16 mouse cellular contexts compared by ENCODE assay signal in genomic region chr13:91824845-91825550, GRCm38 (mm10). TPM values are rescaled to one million over a fixed set of nuclear protein-coding genes. Genes with fewer than 3 reads are reported as not detected.
DNase-seq lines count a peak whose midpoint lies in the region; ATAC-seq and TF ChIP-seq lines count a peak whose summit lies in the region.
"Had no signal": no experiment of that assay in that cellular context is flagged by ENCODE, and none has a peak within 500 bp of the region (broad histone marks: within the 10 kb centered on the region; RNA-seq: fewer than 3 reads in every experiment).

No protein-coding gene starts in this region.

- no peak overlapping the region for H3K4me2 ChIP-seq in lung, postnatal 0 days (replicated peaks; ENCODE audit: low read depth, low read length)
- H3K4me2 ChIP-seq: forebrain, embryonic 12.5 days; limb, embryonic 12.5 days had no signal

- no peak overlapping the region for H3K4me3 ChIP-seq in lung, postnatal 0 days (ENCODE audit: low read depth, low read length)
- H3K4me3 ChIP-seq in lung, adult 2 months (replicated peaks; ENCODE audit: extremely low read depth, low read depth, low read length): no peak overlapping the region
- H3K4me3 ChIP-seq: forebrain, embryonic 12.5 days; limb, embryonic 12.5 days; midbrain, embryonic 10.5 days had no signal

- H3K27me3 ChIP-seq in lung, postnatal 0 days (replicated peaks; ENCODE audit: insufficient read depth, low read length): no peaks in the 10 kb centered on the region
- H3K27me3 ChIP-seq: forebrain, embryonic 12.5 days; limb, embryonic 12.5 days had no signal

- H3K9me3 ChIP-seq in lung, postnatal 0 days (ENCODE audit: low read length): no peaks in the 10 kb centered on the region
- H3K9me3 ChIP-seq: forebrain, embryonic 12.5 days; limb, embryonic 12.5 days; midbrain, embryonic 10.5 days had no signal

- WGBS in lung, postnatal 0 days: 55% methylated on average over 4 of the region's 4 CpGs
- WGBS in lung, adult 2 months: 52% methylated on average over 4 of the region's 4 CpGs

- TF ChIP-seq POLR2A in lung, adult 2 months (IDR thresholded peaks at IDR 0.05; ENCODE audit: borderline replicate concordance, extremely low read depth, low read depth, low read length): no peak

- H3K27ac ChIP-seq in lung, postnatal 0 days (ENCODE audit: low read length): no peak overlapping the region
- H3K27ac ChIP-seq: forebrain, embryonic 12.5 days; limb, embryonic 12.5 days; midbrain, embryonic 10.5 days had no signal

- TF ChIP-seq EP300 in lung, postnatal 0 days (IDR thresholded peaks at IDR 0.05): no peak

- TF ChIP-seq CTCF in lung, postnatal 0 days (IDR thresholded peaks at IDR 0.05): no peak
- TF ChIP-seq CTCF in lung, adult 2 months (IDR thresholded peaks at IDR 0.05; ENCODE audit: insufficient read depth, low read length): no peak

- intact Hi-C loops in heart, postnatal 10 days (cut with DNase I): no loop called here

- peak; percentile 42 to 50 for DNase-seq in cerebellum, postnatal 10 days
- DNase-seq in cerebellum, postnatal 36 days: no peak
- peak; percentile 52 for DNase-seq in lung, postnatal 0 days (ENCODE audit: low spot score)
- DNase-seq in lung, adult 2 months: no peak
- DNase-seq in heart, postnatal 10 days: peak; percentile 55 to 67
- DNase-seq in liver: no peak
- DNase-seq in thymus, postnatal 4 days: no peak
- DNase-seq: adrenal gland, adult 8-10 months; cerebellum, adult 2 months; kidney, adult 8-10 months; thymus, postnatal 14 days had no signal

- H3K4me1 ChIP-seq in lung, postnatal 0 days (ENCODE audit: insufficient read depth, low read depth, low read length): no peaks in the 10 kb centered on the region
- H3K4me1 ChIP-seq in lung, adult 2 months (ENCODE audit: control insufficient read depth, insufficient read depth, low read length): no peaks in the 10 kb centered on the region
- H3K4me1 ChIP-seq: forebrain, embryonic 12.5 days; limb, embryonic 12.5 days; midbrain, embryonic 10.5 days had no signal

- H3K36me3 ChIP-seq in lung, postnatal 0 days (ENCODE audit: insufficient read depth, low read length): no peaks in the 10 kb centered on the region
- H3K36me3 ChIP-seq: forebrain, embryonic 12.5 days; limb, embryonic 12.5 days; midbrain, embryonic 10.5 days had no signal

- no peak for ATAC-seq in lung, postnatal 0 days
- ATAC-seq in CD4-positive, CD25-positive, alpha-beta regulatory T cell, adult 4 months: no peak

- H3K9ac ChIP-seq in lung, postnatal 0 days (replicated peaks; ENCODE audit: low read depth): no peak overlapping the region
- H3K9ac ChIP-seq: forebrain, embryonic 12.5 days; limb, embryonic 12.5 days had no signal

RNA-seq across cellular contexts. Expression of gene Zcchc9, which starts 17.5 kb away (rescaled TPM):
- polyA plus RNA-seq in lung, postnatal 0 days (2015; fragmentation: Nextera tagmentation; extraction: Ambion mirVana): 22.3 and 23.9 TPM in 2 replicates
- polyA plus RNA-seq in lung, adult 2 months (2012; rRNA removed): 5.9 and 11.3 TPM in 2 replicates
- 10 to 100 TPM; 19.9 to 23.5 TPM for total RNA-seq in heart, postnatal 10 days (2021)
- polyA plus RNA-seq in CD4-positive, CD25-positive, alpha-beta regulatory T cell, adult 4 months (2017; shearing (Covaris generic)): 10 to 100 TPM; 45.5 to 57.4 TPM

RNA-seq across cellular contexts. Expression of gene Ckmt2, which starts 51.7 kb away (rescaled TPM):
- polyA plus RNA-seq in lung, postnatal 0 days (2015; fragmentation: Nextera tagmentation; extraction: Ambion mirVana): 0.20 and 0.44 TPM in 2 replicates
- polyA plus RNA-seq in lung, adult 2 months (2012; rRNA removed): 13.5 and 28.5 TPM in 2 replicates
- total RNA-seq in heart, postnatal 10 days (2021): 100 to 1,000 TPM; 867 to 929 TPM
- not detected for polyA plus RNA-seq in CD4-positive, CD25-positive, alpha-beta regulatory T cell, adult 4 months (2017; shearing (Covaris generic))
- total RNA-seq: adrenal gland, adult 8-10 months; MEL had no signal
- polyA plus RNA-seq: cerebellum, adult 2 months; forebrain, embryonic 12.5 days; limb, embryonic 12.5 days; midbrain, embryonic 10.5 days had no signal

Comparison
In these comparisons a context has a peak if more than half of its experiments do, and no peak if none do; other contexts are left out.
1. DNase-seq: peak in cerebellum, postnatal 10 days (2 of 2), lung, postnatal 0 days (single experiment) and heart, postnatal 10 days (2 of 2); none in cerebellum, postnatal 36 days (0 of 2), lung, adult 2 months (single experiment), liver (single experiment) and thymus, postnatal 4 days (single experiment).
2. RNA of gene Ckmt2, which starts 51.7 kb away (polyA plus RNA-seq): 13.5 to 28.5 TPM in lung, adult 2 months; 0.20 to 0.44 TPM in lung, postnatal 0 days and not detected in CD4-positive, CD25-positive, alpha-beta regulatory T cell, adult 4 months; every median in the first group is over 10 times any median in the second.